Mouse (Mus musculus) spleen, adult 18-20 months (tissue): ENCODE measurements around the gene S100a3.

Source experiments
- DNase-seq, 2 experiments: peaks; one replicate each; pipeline ENCODE4 v3.0.0; 2022; ENCODE audit warnings: mixed read lengths in 2 of 2

The S100a3 gene

DNA sequence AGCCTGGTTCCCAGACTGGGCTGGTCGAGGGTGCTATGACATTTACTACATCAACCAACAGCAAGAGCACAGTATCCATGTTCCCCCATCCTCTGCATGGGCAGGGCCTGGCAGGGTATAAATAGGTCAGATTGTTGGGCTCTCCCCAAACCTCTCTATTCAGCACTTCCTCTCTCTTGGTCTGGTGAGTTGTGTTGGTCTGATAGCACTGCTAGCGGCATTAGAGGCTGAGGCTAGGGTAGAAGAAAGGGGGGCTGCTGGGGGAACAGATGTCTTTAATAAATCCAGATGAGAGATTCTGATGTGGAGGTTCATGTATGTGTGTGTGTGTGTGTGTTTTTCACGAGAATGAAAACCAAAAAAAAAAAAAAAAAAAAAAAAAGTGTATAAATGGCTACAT, 43.2 kb downstream of the S100a3 start, which contains the start of gene S100a4:
TSS of gene S100a4 (plus strand) at position 149 of the 400 bp plus-strand sequence.
- DNase-seq = no peak

DNA sequence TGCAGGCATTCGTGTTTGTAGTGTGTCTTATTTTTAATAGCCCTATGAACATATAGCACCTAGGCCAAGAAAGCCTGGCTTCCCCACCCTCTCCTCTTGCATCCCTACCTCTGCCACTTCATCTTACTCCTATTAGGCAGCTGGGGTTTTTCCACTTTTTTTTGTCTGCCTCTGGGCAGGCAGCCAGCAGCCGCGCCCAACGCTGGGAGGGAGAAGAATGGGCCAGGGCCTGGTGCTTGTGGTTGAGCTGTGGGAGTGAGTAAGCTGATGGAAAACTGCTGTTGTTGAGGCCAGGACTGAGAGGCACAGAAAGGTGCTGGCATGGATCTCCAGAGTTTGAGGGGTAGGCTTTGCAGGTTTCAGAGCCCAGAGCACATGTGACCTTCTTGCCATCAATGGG, 44.0 kb downstream of the S100a3 start:
- peak in 1 of 2 experiments; percentile 34 for DNase-seq

DNA sequence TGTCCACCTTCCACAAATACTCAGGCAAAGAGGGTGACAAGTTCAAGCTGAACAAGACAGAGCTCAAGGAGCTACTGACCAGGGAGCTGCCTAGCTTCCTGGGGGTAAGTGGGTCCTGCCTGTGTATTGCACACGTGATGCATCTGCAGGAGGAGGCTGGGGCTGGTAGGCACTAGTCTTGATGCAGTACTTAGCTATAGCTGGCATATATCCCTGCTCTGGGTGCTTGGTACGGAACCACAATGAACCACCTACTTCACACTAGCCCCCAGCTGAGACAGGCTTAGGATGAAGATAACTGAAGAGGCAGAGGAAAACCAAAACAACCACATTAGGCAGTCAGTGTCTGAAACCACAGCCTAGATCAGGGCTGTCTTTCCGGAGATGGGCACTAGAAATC, 44.7 kb downstream of the S100a3 start:
- no peak for DNase-seq

GRCm38 (mm10) chr3:90605736-90606135, 45.4 kb downstream of the S100a3 start:
- no peak for DNase-seq

GRCm38 (mm10) chr3:90606185-90606584, 45.8 kb downstream of the S100a3 start:
- DNase-seq = no peak

GRCm38 (mm10) chr3:90607361-90607760, 47.0 kb downstream of the S100a3 start:
- no peak for DNase-seq

DNA sequence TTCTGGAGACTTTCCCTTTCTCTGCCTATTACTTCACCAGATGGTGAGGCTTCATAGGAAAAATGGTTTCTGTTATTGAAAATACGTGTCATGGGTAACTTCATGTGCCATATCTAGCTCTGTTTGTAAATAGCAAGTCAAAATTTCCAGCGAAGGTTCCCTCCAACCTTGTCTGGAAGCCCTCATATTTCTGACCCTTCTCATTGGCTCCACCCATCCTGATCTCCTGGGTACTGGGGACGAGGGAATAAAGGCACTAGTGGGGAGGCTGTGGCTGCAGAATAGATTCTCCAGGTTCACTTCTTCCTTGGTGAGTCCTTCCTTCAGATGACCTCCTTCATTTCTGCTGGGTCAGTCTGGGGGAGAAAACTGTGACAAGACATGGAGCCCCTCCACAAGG, 47.8 kb downstream of the S100a3 start, which contains the start of gene S100a5:
TSS of gene S100a5 (plus strand) at position 301 of the 400 bp plus-strand sequence.
- no peak for DNase-seq

DNA sequence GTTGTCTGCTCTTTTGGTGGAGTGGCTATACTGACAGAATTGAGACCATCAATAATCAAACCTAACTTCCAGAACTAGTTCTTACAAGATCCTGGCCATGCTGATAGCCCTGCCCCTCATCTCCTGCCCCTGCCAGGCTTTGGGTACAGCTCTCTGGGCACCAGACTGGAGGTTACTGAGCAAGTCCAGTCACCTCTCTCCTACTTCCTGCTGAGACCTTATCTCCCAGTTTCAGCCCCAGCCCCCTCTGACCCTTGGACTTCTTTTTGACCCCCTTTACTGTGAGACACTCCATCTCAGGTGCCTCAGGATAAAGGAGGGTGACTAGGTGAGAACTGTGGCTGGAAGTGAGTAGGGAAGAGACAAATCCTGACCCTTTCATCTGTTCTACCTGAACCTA, 48.7 kb downstream of the S100a3 start:
- DNase-seq = no peak

- DNase-seq = no peak
These were observed 51.1 kb downstream of the S100a3 start for GRCm38 (mm10) chr3:90611494-90611893.

DNA sequence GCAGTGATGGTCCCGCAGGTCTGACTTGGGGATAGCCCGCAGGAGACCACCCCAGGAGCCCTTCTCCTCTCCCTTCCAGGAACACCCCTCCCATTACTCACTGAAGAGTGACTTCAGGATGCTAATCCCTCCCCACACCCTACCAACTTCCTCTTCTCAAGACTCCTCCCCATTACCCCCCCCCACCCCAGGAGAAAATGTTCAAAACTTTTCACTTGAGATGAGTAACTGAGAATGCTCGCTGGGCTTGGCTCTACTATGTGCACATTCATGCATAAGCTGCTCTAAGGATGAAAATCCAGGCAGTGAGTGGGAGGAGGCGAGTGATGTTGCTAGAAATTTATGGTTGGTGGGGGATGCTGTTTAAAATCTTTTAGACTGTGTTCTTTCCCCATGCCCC, 51.7 kb downstream of the S100a3 start:
- no peak for DNase-seq

DNA sequence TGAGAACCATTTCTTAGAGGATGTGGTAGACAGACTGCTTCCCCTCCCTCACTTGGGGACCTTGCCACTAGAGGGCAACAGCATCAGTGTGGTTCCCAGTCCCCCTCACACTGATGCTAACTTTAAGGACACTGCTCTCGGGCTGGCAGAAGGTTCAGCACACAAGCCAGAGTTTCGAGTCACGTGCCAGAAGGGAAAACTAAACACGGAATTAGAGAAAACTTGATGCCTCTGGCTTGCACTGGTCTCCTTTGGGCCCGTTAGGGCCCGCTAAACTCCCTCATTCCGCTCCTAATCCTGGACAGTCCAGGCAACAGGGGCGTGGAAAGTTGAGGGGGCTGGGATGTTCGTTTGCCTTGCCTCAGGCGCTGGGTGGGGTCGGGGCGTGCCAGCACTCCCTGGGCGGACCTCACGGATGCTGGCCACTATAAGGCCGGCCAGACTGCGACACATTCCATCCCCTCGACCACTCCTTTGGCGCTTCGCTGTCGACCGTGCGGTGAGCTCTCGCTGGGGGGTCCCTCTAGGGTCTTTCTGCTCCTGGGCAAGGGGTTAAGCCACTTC, 52.4 kb downstream of the S100a3 start, which contains the start of gene S100a6:
TSS of gene S100a6 (plus strand) at position 155 of the 564 bp plus-strand sequence.
- peak; percentile 73 to 77 for DNase-seq

DNA sequence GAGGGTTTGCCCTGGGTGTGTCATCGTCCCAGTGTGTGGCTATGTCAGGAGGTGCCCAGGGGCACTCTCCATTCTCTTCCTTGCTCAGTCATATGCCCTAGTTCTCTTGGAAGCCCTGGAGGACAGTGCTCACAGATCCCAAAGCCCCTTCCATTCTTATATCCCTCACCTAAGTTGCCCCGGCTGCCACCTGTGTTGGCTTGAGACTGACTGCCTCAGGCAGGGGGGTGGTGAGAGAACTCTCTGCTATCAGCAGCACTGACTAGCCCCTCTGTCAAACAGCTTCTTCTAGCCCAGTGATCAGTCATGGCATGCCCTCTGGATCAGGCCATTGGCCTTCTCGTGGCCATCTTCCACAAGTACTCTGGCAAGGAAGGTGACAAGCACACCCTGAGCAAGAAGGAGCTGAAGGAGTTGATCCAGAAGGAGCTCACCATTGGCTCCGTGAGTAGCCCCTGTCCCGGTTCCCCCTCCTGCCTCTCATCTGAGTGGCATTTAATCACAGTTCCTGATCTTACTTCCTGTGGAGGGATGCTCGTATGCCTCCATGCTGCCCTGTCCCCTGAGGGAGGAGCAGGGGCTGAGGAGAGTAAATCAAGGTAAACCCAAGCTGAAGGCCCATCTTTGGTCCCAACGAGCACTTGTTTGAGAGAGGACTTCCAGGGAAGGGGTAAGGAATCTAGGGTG, 53.2 kb downstream of the S100a3 start:
- DNase-seq = no peak

GRCm38 (mm10) chr3:90614148-90614530, 53.8 kb downstream of the S100a3 start:
- no peak for DNase-seq

- no peak for DNase-seq
These were observed 54.4 kb downstream of the S100a3 start for GRCm38 (mm10) chr3:90614611-90615251.

DNA sequence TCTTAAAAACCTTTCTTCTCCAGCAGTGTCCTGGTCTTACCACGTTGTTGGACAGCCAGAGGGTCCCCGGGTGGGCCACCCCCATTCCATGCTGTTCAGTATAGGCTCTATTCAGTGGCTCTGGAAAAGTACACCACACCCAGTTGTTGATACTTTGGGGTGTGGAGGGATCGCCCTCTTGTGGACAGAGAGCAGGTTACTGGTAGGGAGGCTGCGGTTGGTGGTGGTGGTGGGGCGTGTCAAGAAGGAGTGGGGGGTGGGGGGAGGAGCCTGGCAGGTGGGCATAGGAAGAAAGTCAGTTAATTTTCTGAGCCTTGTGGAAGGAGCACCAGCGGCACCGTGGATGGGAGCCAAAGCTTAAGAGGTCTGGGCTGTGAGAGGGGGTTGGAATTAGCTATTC, 55.0 kb downstream of the S100a3 start:
- DNase-seq = peak; percentile 59 to 68

DNA sequence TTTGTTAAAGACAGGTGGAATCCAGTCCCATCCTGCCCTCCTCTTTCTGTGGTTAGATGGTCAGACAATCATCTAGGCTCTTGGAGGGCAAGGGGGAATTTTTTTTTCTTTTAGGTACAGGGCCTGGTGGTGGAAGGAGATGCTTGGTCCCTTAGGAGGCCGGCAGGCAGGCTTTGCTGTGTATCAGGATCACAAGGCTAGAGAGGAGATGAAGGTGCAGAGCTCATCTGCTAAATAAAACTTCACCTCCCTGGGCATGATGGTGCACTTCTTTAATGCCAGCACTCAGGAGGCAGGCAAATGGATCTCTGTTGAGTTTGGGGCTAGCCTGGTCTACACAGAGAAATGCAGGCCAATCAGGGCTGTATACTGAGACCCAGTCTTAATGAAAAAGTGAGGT, 55.5 kb downstream of the S100a3 start:
- no peak for DNase-seq

DNA sequence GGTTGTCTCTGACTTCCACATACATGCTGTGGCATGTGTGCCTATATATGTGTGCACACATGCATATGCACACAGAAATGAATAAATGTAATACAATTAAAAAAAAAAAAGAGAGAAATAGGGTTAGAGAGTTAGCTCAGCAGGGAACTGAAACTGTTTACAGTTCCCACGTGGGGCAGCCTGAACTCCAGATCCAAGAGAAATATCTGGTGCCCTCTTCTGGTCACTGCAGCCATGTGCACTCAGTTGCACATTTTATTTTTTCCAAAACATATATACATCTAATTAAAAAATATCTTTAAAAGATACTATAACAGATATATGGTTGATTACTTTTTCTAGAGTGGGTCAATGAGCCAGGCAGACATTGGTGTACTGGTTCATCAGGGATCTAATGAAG, 57.2 kb downstream of the S100a3 start:
- no peak for DNase-seq

- no peak for DNase-seq
These were observed 61.2 kb downstream of the S100a3 start for GRCm38 (mm10) chr3:90621552-90621951.

DNA sequence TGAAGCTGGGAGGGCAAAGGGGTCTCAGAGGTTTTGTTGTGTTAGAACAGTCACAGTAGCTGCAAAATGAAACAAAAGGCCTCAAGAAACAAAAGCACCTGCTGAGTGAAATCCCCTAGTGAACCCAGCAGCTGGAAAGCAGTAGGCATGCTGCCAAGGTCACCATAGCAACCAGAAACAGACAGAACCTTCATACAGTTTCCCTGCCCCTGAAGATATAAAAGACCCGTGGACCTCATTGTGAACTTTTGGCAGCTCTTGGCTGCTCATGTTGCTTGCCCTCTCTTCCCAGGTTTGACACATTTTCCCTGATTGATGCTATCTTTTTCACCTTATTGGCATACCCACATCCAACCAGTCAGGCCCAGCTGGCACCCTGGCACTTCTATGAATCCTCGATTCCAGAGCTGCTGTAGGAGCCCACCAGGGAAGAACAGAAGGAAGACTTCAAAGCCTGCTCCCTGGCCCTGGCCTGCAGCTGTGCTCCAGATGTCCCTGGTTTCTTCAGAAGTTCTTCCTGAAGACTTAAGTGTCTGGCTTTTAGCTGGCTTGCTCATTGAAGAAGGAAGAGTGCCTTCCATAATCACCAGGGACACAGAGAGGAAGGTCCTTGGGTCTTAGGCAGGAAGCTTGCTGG, 63.2 kb downstream of the S100a3 start:
- DNase-seq = no peak

GRCm38 (mm10) chr3:90625496-90625895, 65.1 kb downstream of the S100a3 start:
- no peak for DNase-seq

DNA sequence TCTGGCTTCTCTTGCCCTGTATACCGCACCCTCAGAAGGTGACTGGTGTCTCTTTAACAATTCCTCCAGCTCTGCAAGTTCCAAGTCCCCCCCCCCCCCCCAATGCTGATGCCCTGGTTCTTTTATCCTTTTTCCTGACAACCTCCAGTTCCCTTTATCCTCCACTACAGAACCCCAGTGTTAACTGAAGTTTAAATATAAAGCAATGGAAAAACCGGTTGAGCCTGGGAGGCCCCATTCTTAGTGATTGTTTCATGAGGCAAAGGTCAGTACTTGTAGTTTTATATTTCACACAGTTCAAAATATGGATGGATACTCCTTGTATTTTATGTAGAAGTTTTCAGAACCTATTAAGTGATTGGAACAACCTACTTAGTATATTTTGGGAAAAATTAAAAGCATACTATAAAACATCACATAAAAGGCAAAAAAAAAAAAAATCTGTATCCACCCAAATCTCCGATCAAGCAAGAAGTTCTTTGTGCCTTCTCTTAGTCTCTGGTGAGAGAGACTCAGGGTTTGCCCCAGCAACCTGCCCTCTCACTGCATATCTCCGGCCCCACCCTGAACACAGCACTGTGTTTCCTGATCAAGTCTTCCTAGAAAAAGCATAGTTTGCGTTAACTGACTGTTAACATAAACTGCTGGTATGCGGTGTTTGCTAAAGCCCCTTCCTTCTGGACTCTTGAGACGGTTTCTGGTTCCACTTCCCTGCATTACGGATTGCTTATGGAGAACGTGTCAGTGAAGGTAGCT, 66.1 kb downstream of the S100a3 start:
- no peak for DNase-seq

GRCm38 (mm10) chr3:90627366-90627765, 67.0 kb downstream of the S100a3 start:
- DNase-seq = no peak

DNA sequence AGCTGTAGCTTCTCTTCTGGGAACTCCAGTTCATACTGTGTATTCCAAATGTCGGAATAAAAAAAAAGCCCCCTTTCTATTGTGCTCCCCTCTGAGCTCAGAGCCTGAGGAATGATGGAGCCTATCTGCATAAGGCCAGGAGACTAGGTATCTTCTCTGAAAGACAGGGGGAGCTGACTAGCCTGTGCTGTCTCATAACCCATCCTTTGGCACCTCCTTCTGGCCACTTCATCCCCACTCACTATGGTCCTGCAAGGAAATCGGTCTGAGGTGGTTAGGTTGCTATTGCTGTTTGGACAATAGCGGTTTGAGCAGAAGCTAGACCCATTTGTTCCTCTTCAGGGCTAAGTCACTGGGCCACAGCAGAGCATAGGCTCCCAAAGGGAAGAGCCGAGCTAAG, 67.4 kb downstream of the S100a3 start:
- DNase-seq = no peak
